Mouse (Mus musculus) midbrain, embryonic 15.5 days (tissue): Measurements from ENCODE around the gene Trmt2a. TPM values are rescaled to one million over a fixed set of nuclear protein-coding genes. Genes with fewer than 3 reads are reported as not detected.

Source experiments
- ATAC-seq: fragments of 200-750 bp; cut with Nextera tagmentation; replicated peaks from 2 replicates; pipeline ENCODE4 v1.8.0; 2017; ENCODE audit warnings: moderate TSS enrichment
- H3K27ac ChIP-seq: fragments of 300-500 bp; sonication (generic); 2 replicates; pipeline ENCODE4 v1.5.1; 2015; ENCODE audit warnings: mild to moderate bottlenecking, inconsistent platforms
- H3K27me3 ChIP-seq: fragments of 300-500 bp; sonication (generic); replicated peaks from 2 replicates; pipeline ENCODE4 v1.6.1; 2015; ENCODE audit warnings: inconsistent platforms
- H3K36me3 ChIP-seq: fragments of 300-500 bp; sonication (generic); replicated peaks from 2 replicates; pipeline ENCODE4 v1.6.1; 2015; ENCODE audit warnings: inconsistent platforms
- H3K4me1 ChIP-seq: fragments of 300-500 bp; sonication (generic); 2 replicates; pipeline ENCODE4 v1.6.1; 2015; ENCODE audit warnings: inconsistent platforms
- H3K4me2 ChIP-seq: fragments of 300-500 bp; sonication (generic); 2 replicates; pipeline ENCODE4 v1.6.1; 2015; ENCODE audit warnings: inconsistent platforms, mild to moderate bottlenecking, moderate library complexity
- H3K4me3 ChIP-seq: fragments of 300-500 bp; sonication (generic); 2 replicates; pipeline ENCODE4 v1.5.1; 2015; ENCODE audit warnings: mild to moderate bottlenecking, inconsistent platforms
- H3K9ac ChIP-seq: fragments of 300-500 bp; sonication (generic); 2 replicates; pipeline ENCODE4 v1.6.1; 2015; ENCODE audit warnings: mild to moderate bottlenecking, inconsistent platforms
- H3K9me3 ChIP-seq: fragments of 300-500 bp; sonication (generic); 2 replicates; pipeline ENCODE4 v1.6.1; 2016; ENCODE audit warnings: inconsistent platforms
- WGBS: fragments of 180-500 bp; shearing (Covaris S2); methylation state at CpG from one replicate; pipeline ENCODE4 v1.1.7; 2015; ENCODE audit warnings: mixed read lengths; 5-methylcytosine and 5-hydroxymethylcytosine counted together
- polyA plus RNA-seq: library from polyadenylated mRNA; unstranded; fragments of >200 nt; fragmentation: Nextera tagmentation; extraction: Ambion mirVana; gene quantifications from 2 replicates; pipeline ENCODE4 v1.2.1, GENCODE M21; 2015

The Trmt2a gene
- 107 and 122 TPM in 2 replicates for polyA plus RNA-seq

- H3K4me3 ChIP-seq = peak within 1 kb of the TSS; percentile 87
- WGBS = under 1% methylated on average over 97 of the region's 102 CpGs
- peaks cover 41% of the 10 kb centered on the region for H3K4me1 ChIP-seq
- H3K27me3 ChIP-seq = no peaks in the 10 kb centered on the region
- no peaks in the 10 kb centered on the region for H3K9me3 ChIP-seq
- peak within 1 kb of the TSS; percentile 76 for H3K9ac ChIP-seq
- peaks cover 51% of the 10 kb centered on the region for H3K36me3 ChIP-seq
- H3K27ac ChIP-seq = peak within 1 kb of the TSS; percentile 90
- peak within 1 kb of the TSS; percentile 78 for H3K4me2 ChIP-seq
- ATAC-seq = peak; percentile 96
Observed at GRCm38 (mm10) chr16:18248433-18249363, at the start of gene Trmt2a, which contains the start of gene Ranbp1. Gene Trmt2a (plus strand): TSS chr16:18248679. Gene Ranbp1 (minus strand): TSS chr16:18248732.

- Histone ChIP-seq H3K4me3 (no peak overlapping the region), H3K36me3 (no peaks in the 10 kb centered on the region), H3K4me1 (peaks cover 15% of the 10 kb centered on the region), H3K4me2 (no peak overlapping the region), H3K27ac (no peak overlapping the region), H3K27me3 (no peaks in the 10 kb centered on the region), H3K9me3 (no peaks in the 10 kb centered on the region), H3K9ac (no peak overlapping the region)
- 81% methylated on average over 2 of the region's 2 CpGs for WGBS
- ATAC-seq = no peak
Observed at GRCm38 (mm10) chr16:18200062-18200461, 48.4 kb upstream of the Trmt2a start.

GRCm38 (mm10) chr16:18201620-18202019 lies 46.9 kb upstream of the Trmt2a start:
- Histone ChIP-seq H3K4me1 (peaks cover 13% of the 10 kb centered on the region), H3K9me3 (no peaks in the 10 kb centered on the region), H3K36me3 (no peaks in the 10 kb centered on the region), H3K4me2 (no peak overlapping the region), H3K4me3 (no peak overlapping the region), H3K27ac (no peak overlapping the region), H3K9ac (no peak overlapping the region), H3K27me3 (0 out of 2 replicates have a peak, but pooled peaks cover 2% of the 10 kb centered on the region)
- WGBS = 31% methylated on average over 1 of the region's 1 CpGs
- no peak for ATAC-seq

GRCm38 (mm10) chr16:18202061-18202460 lies 46.4 kb upstream of the Trmt2a start:
- Histone ChIP-seq H3K36me3 (no peaks in the 10 kb centered on the region), H3K9me3 (no peaks in the 10 kb centered on the region), H3K9ac (no peak overlapping the region), H3K4me2 (no peak overlapping the region), H3K27me3 (0 out of 2 replicates have a peak, but pooled peaks cover 2% of the 10 kb centered on the region), H3K4me3 (no peak overlapping the region), H3K27ac (no peak overlapping the region), H3K4me1 (peaks cover 13% of the 10 kb centered on the region)
- ATAC-seq = no peak
- 100% methylated on average over 1 of the region's 1 CpGs for WGBS

- Histone ChIP-seq H3K9ac (no peak overlapping the region), H3K4me1 (peaks cover 9% of the 10 kb centered on the region), H3K36me3 (no peaks in the 10 kb centered on the region), H3K4me2 (no peak overlapping the region), H3K27ac (no peak overlapping the region), H3K4me3 (no peak overlapping the region), H3K27me3 (0 out of 2 replicates have a peak, but pooled peaks cover 2% of the 10 kb centered on the region), H3K9me3 (no peaks in the 10 kb centered on the region)
- 59% methylated on average over 7 of the region's 7 CpGs for WGBS
- no peak for ATAC-seq
Observed at GRCm38 (mm10) chr16:18203430-18204091, 44.9 kb upstream of the Trmt2a start.

- H3K27me3 ChIP-seq = 0 out of 2 replicates have a peak, but pooled peaks cover 2% of the 10 kb centered on the region
- ATAC-seq = no peak
- H3K4me1 ChIP-seq = peaks cover 46% of the 10 kb centered on the region
- WGBS = 27% methylated on average over 8 of the region's 8 CpGs
- no peaks in the 10 kb centered on the region for H3K36me3 ChIP-seq
- H3K27ac ChIP-seq = no peak overlapping the region
- H3K4me2 ChIP-seq = no peak overlapping the region
- no peak overlapping the region for H3K4me3 ChIP-seq
- H3K9ac ChIP-seq = no peak overlapping the region
- H3K9me3 ChIP-seq = no peaks in the 10 kb centered on the region
Observed at GRCm38 (mm10) chr16:18210701-18211416, 37.6 kb upstream of the Trmt2a start.

- H3K36me3 ChIP-seq = no peaks in the 10 kb centered on the region
- no peak overlapping the region; the same call in 1 of the 2 replicates for H3K27ac ChIP-seq
- no peak overlapping the region for H3K4me3 ChIP-seq
- WGBS = 47% methylated on average over 10 of the region's 10 CpGs
- ATAC-seq = peak; percentile 6; the same call in 1 of the 2 replicates
- H3K27me3 ChIP-seq = 0 out of 2 replicates have a peak, but pooled peaks cover under 1% of the 10 kb centered on the region
- peaks cover 50% of the 10 kb centered on the region for H3K4me1 ChIP-seq
- no peak overlapping the region for H3K4me2 ChIP-seq
- no peak overlapping the region for H3K9ac ChIP-seq
- H3K9me3 ChIP-seq = no peaks in the 10 kb centered on the region
Observed at GRCm38 (mm10) chr16:18211417-18212171, 36.9 kb upstream of the Trmt2a start.

GRCm38 (mm10) chr16:18213689-18214088 lies 34.8 kb upstream of the Trmt2a start:
- H3K27ac ChIP-seq = peak overlapping the region; percentile 85
- peak overlapping the region; percentile 49 for H3K4me2 ChIP-seq
- no peaks in the 10 kb centered on the region for H3K36me3 ChIP-seq
- ATAC-seq = peak; percentile 94
- WGBS = 3% methylated on average over 6 of the region's 6 CpGs
- H3K27me3 ChIP-seq = no peaks in the 10 kb centered on the region
- peak overlapping the region; percentile 25 for H3K4me3 ChIP-seq
- no peaks in the 10 kb centered on the region for H3K9me3 ChIP-seq
- H3K4me1 ChIP-seq = peaks cover 55% of the 10 kb centered on the region
- H3K9ac ChIP-seq = peak overlapping the region; percentile 37; the same call in 1 of the 2 replicates

GRCm38 (mm10) chr16:18214858-18215257 lies 33.6 kb upstream of the Trmt2a start:
- H3K9ac ChIP-seq = peak overlapping the region; percentile 37; the same call in 1 of the 2 replicates
- H3K9me3 ChIP-seq = no peaks in the 10 kb centered on the region
- H3K27me3 ChIP-seq = no peaks in the 10 kb centered on the region
- peaks cover 56% of the 10 kb centered on the region for H3K4me1 ChIP-seq
- peak overlapping the region; percentile 85 for H3K27ac ChIP-seq
- WGBS = 59% methylated on average over 7 of the region's 7 CpGs
- ATAC-seq = no peak
- H3K4me2 ChIP-seq = peak overlapping the region; percentile 49
- no peaks in the 10 kb centered on the region for H3K36me3 ChIP-seq
- peak overlapping the region; percentile 25 for H3K4me3 ChIP-seq

- WGBS = 89% methylated on average over 4 of the region's 4 CpGs
- H3K4me3 ChIP-seq = no peak within 1 kb of the TSS
- H3K27ac ChIP-seq = no peak within 1 kb of the TSS
- H3K9me3 ChIP-seq = no peaks in the 10 kb centered on the region
- no peak within 1 kb of the TSS for H3K9ac ChIP-seq
- ATAC-seq = no peak
- peaks cover 50% of the 10 kb centered on the region for H3K4me1 ChIP-seq
- H3K4me2 ChIP-seq = no peak within 1 kb of the TSS
- no peaks in the 10 kb centered on the region for H3K27me3 ChIP-seq
- H3K36me3 ChIP-seq = peaks cover 4% of the 10 kb centered on the region; the same call in 1 of the 2 replicates
Observed at GRCm38 (mm10) chr16:18217579-18217978, 30.9 kb upstream of the Trmt2a start, which contains the start of gene Ccdc188. Gene Ccdc188 (plus strand): TSS chr16:18217879.

- no peak overlapping the region for H3K9ac ChIP-seq
Observed at GRCm38 (mm10) chr16:18218580-18218996, 29.9 kb upstream of the Trmt2a start.

More at GRCm38 (mm10) chr16:18218580-18218996, 29.9 kb upstream of the Trmt2a start:
- H3K4me3 ChIP-seq = no peak overlapping the region
- no peak overlapping the region for H3K27ac ChIP-seq
- H3K4me2 ChIP-seq = no peak overlapping the region
- H3K36me3 ChIP-seq = peaks cover 14% of the 10 kb centered on the region
- H3K9me3 ChIP-seq = no peaks in the 10 kb centered on the region
- peaks cover 39% of the 10 kb centered on the region for H3K4me1 ChIP-seq
- no peaks in the 10 kb centered on the region for H3K27me3 ChIP-seq
- 83% methylated on average over 9 of the region's 9 CpGs for WGBS
- ATAC-seq = no peak
